Mouse (Mus musculus) heart, postnatal 14 days (tissue): ENCODE results near the gene Ric1. TPM values are rescaled to one million over a fixed set of nuclear protein-coding genes. Genes with fewer than 3 reads are reported as not detected.

Source experiments
- total RNA-seq, 2 experiments: library from RNA; stranded (reverse); gene quantifications; 2 replicates each; pipeline ENCODE4 v1.2.3; 2021

Ric1 gene
- total RNA-seq, 2 experiments from 2014 or later: 27.3 to 30.8 TPM

Other genes with a start within 250 kb of the Ric1 start
- gene Insl6, start 196.9 kb upstream of the Ric1 start, total RNA-seq: under 1 TPM in 1 of 2 experiments, not detected in 1; 0.32 TPM
- gene Rln1, start 187.6 kb upstream of the Ric1 start, total RNA-seq: not detected
- 10 to 100 TPM; 28.9 to 30.4 TPM for gene Plgrkt, start 154.9 kb upstream of the Ric1 start, total RNA-seq
- gene Cd274, start 154.8 kb upstream of the Ric1 start, total RNA-seq: 1 to 10 TPM in 1 of 2 experiments, under 1 TPM in 1; 0.84 to 1.5 TPM
- not detected for gene Pdcd1lg2, start 111.4 kb upstream of the Ric1 start, total RNA-seq
- gene Ermp1, start 126.1 kb downstream of the Ric1 start, total RNA-seq: 1 to 10 TPM; 9.5 to 9.8 TPM
- gene Mlana, start 175.5 kb downstream of the Ric1 start, total RNA-seq: 1 to 10 TPM in 1 of 2 experiments, under 1 TPM in 1; 1.00 to 1.4 TPM